9 mouse cellular contexts compared by ENCODE assay signal in genomic region chr9:110665912-110666311, GRCm38 (mm10). TPM values are rescaled to one million over a fixed set of nuclear protein-coding genes. Genes with fewer than 3 reads are reported as not detected.
DNase-seq lines count a peak whose midpoint lies in the region; ATAC-seq lines count a peak whose summit lies in the region.
"Had no signal": no experiment of that assay in that cellular context is flagged by ENCODE, and none has a peak within 500 bp of the region (broad histone marks: within the 10 kb centered on the region; RNA-seq: fewer than 3 reads in every experiment).

No protein-coding gene starts in this region.

- WGBS in hindbrain, embryonic 13.5 days: 36% methylated on average over 4 of the region's 4 CpGs
- 38% methylated on average over 4 of the region's 4 CpGs for WGBS in hindbrain, embryonic 11.5 days
- 13% methylated on average over 4 of the region's 4 CpGs for WGBS in intestine, embryonic 15.5 days

- peak overlapping the region; percentile 35; the same call in 1 of the 2 replicates for H3K27ac ChIP-seq in hindbrain, embryonic 13.5 days
- no peak overlapping the region for H3K27ac ChIP-seq in hindbrain, embryonic 11.5 days (ENCODE audit: low read depth, low read length)
- H3K27ac ChIP-seq in intestine, embryonic 15.5 days: peak overlapping the region; percentile 49; the same call in 1 of the 2 replicates

- H3K4me3 ChIP-seq in hindbrain, embryonic 13.5 days: no peak overlapping the region
- no peak overlapping the region for H3K4me3 ChIP-seq in hindbrain, embryonic 11.5 days (ENCODE audit: low read depth, low read length)
- no peak overlapping the region for H3K4me3 ChIP-seq in intestine, embryonic 15.5 days (replicated peaks)
- H3K4me3 ChIP-seq in megakaryocyte, embryonic 14.5 days (replicated peaks): peak overlapping the region; percentile 90

- no peaks in the 10 kb centered on the region for H3K27me3 ChIP-seq in hindbrain, embryonic 13.5 days
- no peaks in the 10 kb centered on the region for H3K27me3 ChIP-seq in hindbrain, embryonic 11.5 days (ENCODE audit: control insufficient read depth, insufficient read depth, low read length)
- H3K27me3 ChIP-seq in intestine, embryonic 15.5 days (replicated peaks): no peaks in the 10 kb centered on the region
- no peaks in the 10 kb centered on the region for H3K27me3 ChIP-seq in megakaryocyte, embryonic 14.5 days (replicated peaks)
- H3K27me3 ChIP-seq: Patski had no signal

- H3K36me3 ChIP-seq in hindbrain, embryonic 13.5 days: no peaks in the 10 kb centered on the region
- no peaks in the 10 kb centered on the region for H3K36me3 ChIP-seq in hindbrain, embryonic 11.5 days (ENCODE audit: control insufficient read depth, insufficient read depth, low read length)
- H3K36me3 ChIP-seq in intestine, embryonic 15.5 days: no peaks in the 10 kb centered on the region
- peaks cover 59% of the 10 kb centered on the region for H3K36me3 ChIP-seq in megakaryocyte, embryonic 14.5 days (replicated peaks; ENCODE audit: low read length)

- peak overlapping the region; percentile 29; the same call in 1 of the 2 replicates for H3K9ac ChIP-seq in hindbrain, embryonic 13.5 days
- no peak overlapping the region for H3K9ac ChIP-seq in hindbrain, embryonic 11.5 days (ENCODE audit: low read depth, low read length)
- no peak overlapping the region for H3K9ac ChIP-seq in intestine, embryonic 15.5 days

- H3K4me1 ChIP-seq in hindbrain, embryonic 13.5 days (replicated peaks): peaks cover 34% of the 10 kb centered on the region
- H3K4me1 ChIP-seq in hindbrain, embryonic 11.5 days (replicated peaks; ENCODE audit: control insufficient read depth, insufficient read depth, low read length): no peaks in the 10 kb centered on the region
- H3K4me1 ChIP-seq in intestine, embryonic 15.5 days (replicated peaks): peaks cover 20% of the 10 kb centered on the region
- peaks cover 95% of the 10 kb centered on the region for H3K4me1 ChIP-seq in megakaryocyte, embryonic 14.5 days

- no peaks in the 10 kb centered on the region for H3K9me3 ChIP-seq in hindbrain, embryonic 13.5 days
- H3K9me3 ChIP-seq in hindbrain, embryonic 11.5 days (ENCODE audit: control insufficient read depth, low read length): no peaks in the 10 kb centered on the region
- H3K9me3 ChIP-seq in intestine, embryonic 15.5 days: no peaks in the 10 kb centered on the region
- H3K9me3 ChIP-seq in megakaryocyte, embryonic 14.5 days: no peaks in the 10 kb centered on the region

- no peak for ATAC-seq in hindbrain, embryonic 13.5 days (ENCODE audit: low FRiP score)
- ATAC-seq in hindbrain, embryonic 11.5 days (ENCODE audit: low FRiP score): no peak
- ATAC-seq in intestine, embryonic 15.5 days: peak; percentile 77
- ATAC-seq in inflammation-experienced regulatory T-cells, adult 6 months: no peak
- ATAC-seq: Patski had no signal

- H3K4me2 ChIP-seq in hindbrain, embryonic 13.5 days: no peak overlapping the region
- no peak overlapping the region for H3K4me2 ChIP-seq in hindbrain, embryonic 11.5 days (replicated peaks; ENCODE audit: low read depth, low read length)
- H3K4me2 ChIP-seq in intestine, embryonic 15.5 days (replicated peaks): peak overlapping the region; percentile 5; the same call in 1 of the 2 replicates

- no peak for DNase-seq in hindbrain, embryonic 11.5 days (ENCODE audit: low spot score)
- DNase-seq in embryo, embryonic 10.5 days (ENCODE audit: low spot score): peak; percentile 44
- no peak for DNase-seq in cerebellum, adult 11-12 months
- no peak for DNase-seq in frontal cortex, postnatal 25 days (ENCODE audit: low spot score in 2 of 2)

RNA-seq across cellular contexts. Expression of gene Ccdc12, which starts 9.6 kb away (rescaled TPM):
- 122 TPM in 2 replicates for polyA plus RNA-seq in hindbrain, embryonic 13.5 days (2015; fragmentation: Nextera tagmentation; extraction: Ambion mirVana)
- 141 and 145 TPM in 2 replicates for polyA plus RNA-seq in hindbrain, embryonic 11.5 days (2014; fragmentation: Nextera tagmentation; extraction: Ambion mirVana)
- polyA plus RNA-seq in intestine, embryonic 15.5 days (2015; fragmentation: Nextera tagmentation; extraction: Ambion mirVana): 162 and 166 TPM in 2 replicates
- 77.7 and 537 TPM in 2 replicates for polyA plus RNA-seq in megakaryocyte, embryonic 14.5 days (2012; ENCODE audit: insufficient read depth, low replicate concordance)
- polyA plus RNA-seq in inflammation-experienced regulatory T-cells, adult 6 months (2017; shearing (Covaris generic)): 100 to 1,000 TPM; 222 to 259 (median 234) TPM

RNA-seq across cellular contexts. Expression of gene Nbeal2, which starts 12.0 kb away (rescaled TPM):
- polyA plus RNA-seq in hindbrain, embryonic 13.5 days (2015; fragmentation: Nextera tagmentation; extraction: Ambion mirVana): 2.4 TPM in 2 replicates
- polyA plus RNA-seq in hindbrain, embryonic 11.5 days (2014; fragmentation: Nextera tagmentation; extraction: Ambion mirVana): 1.9 and 2.4 TPM in 2 replicates
- 3.6 and 4.9 TPM in 2 replicates for polyA plus RNA-seq in intestine, embryonic 15.5 days (2015; fragmentation: Nextera tagmentation; extraction: Ambion mirVana)
- polyA plus RNA-seq in megakaryocyte, embryonic 14.5 days (2012; ENCODE audit: insufficient read depth, low replicate concordance): 102 and 106 TPM in 2 replicates
- polyA plus RNA-seq in inflammation-experienced regulatory T-cells, adult 6 months (2017; shearing (Covaris generic)): 10 to 100 TPM; 20.0 to 42.0 (median 21.1) TPM

RNA-seq across cellular contexts. Expression of gene Nradd, which starts 41.7 kb away (rescaled TPM):
- 34.9 and 38.0 TPM in 2 replicates for polyA plus RNA-seq in hindbrain, embryonic 13.5 days (2015; fragmentation: Nextera tagmentation; extraction: Ambion mirVana)
- 21.9 and 22.0 TPM in 2 replicates for polyA plus RNA-seq in hindbrain, embryonic 11.5 days (2014; fragmentation: Nextera tagmentation; extraction: Ambion mirVana)
- polyA plus RNA-seq in intestine, embryonic 15.5 days (2015; fragmentation: Nextera tagmentation; extraction: Ambion mirVana): 27.0 and 29.0 TPM in 2 replicates
- polyA plus RNA-seq in megakaryocyte, embryonic 14.5 days (2012; ENCODE audit: insufficient read depth, low replicate concordance): 6.7 and 12.4 TPM in 2 replicates
- polyA plus RNA-seq in inflammation-experienced regulatory T-cells, adult 6 months (2017; shearing (Covaris generic)): 1 to 10 TPM; 2.4 to 6.2 (median 3.8) TPM
